Mouse (Mus musculus): Measurements from ENCODE around the gene Get4. TPM values are rescaled to one million over a fixed set of nuclear protein-coding genes. Genes with fewer than 3 reads are reported as not detected.

Gene Get4
- polyA plus RNA-seq, 1 experiment from 2014 or later = 208 TPM

DNA sequence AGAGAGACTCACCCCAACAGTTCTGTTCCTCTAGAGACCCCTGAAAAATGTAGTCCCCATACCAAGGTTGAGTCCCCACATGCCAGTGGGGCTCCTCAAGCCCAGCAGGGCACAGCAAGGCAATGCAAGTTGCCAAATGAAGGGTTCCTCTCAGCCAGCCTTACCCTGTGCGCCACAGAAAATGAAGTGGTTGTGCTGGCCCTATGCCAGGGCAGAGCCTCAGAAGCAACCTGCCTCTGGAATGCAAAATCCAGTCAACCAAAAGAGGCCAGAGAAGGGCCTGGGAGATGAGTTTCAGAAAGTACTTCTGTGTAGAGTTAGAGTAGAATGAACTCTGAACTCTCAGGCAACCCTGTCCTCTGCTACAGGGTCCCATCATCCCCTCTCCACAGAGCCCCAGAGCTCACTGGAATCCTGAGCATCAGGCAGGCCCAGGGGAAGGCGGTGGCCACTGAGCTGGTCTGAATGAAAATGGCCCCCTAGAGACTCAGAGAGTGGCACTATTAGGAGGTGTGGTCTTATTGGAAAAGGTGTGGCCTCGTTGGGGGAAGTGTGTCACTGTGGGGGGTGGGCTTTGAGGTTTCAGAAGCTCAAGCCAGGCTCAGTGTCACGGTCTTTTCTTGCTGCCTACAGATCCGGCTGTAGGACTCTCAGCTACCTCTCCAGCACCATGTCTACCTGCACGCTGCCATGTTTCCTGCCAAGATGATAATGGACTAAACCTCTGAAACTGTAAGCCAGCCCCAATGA lies 39.9 kb downstream of the Get4 start:
- peaks cover 7% of the 10 kb centered on the region for H3K4me1 ChIP-seq (replicated peaks; ENCODE audit: control insufficient read depth, insufficient read depth, low read length)
- H3K27ac ChIP-seq (ENCODE audit: low read depth, low read length) = no peak overlapping the region
- H3K9ac ChIP-seq (ENCODE audit: low read depth, low read length) = no peak overlapping the region
- no peak overlapping the region for H3K4me3 ChIP-seq (ENCODE audit: low read depth, low read length)
- no peaks in the 10 kb centered on the region for H3K36me3 ChIP-seq (ENCODE audit: control insufficient read depth, insufficient read depth, low read length)
- DNase-seq (ENCODE audit: low spot score) (no peak), ATAC-seq (replicated peaks; ENCODE audit: low FRiP score) (no peak)
- H3K4me2 ChIP-seq = no peak overlapping the region
- H3K9me3 ChIP-seq (ENCODE audit: control insufficient read depth, low read length) = no peaks in the 10 kb centered on the region
- no peaks in the 10 kb centered on the region for H3K27me3 ChIP-seq (replicated peaks; ENCODE audit: control insufficient read depth, insufficient read depth, low read length)
- WGBS = 78% methylated on average over 6 of the region's 6 CpGs

DNA sequence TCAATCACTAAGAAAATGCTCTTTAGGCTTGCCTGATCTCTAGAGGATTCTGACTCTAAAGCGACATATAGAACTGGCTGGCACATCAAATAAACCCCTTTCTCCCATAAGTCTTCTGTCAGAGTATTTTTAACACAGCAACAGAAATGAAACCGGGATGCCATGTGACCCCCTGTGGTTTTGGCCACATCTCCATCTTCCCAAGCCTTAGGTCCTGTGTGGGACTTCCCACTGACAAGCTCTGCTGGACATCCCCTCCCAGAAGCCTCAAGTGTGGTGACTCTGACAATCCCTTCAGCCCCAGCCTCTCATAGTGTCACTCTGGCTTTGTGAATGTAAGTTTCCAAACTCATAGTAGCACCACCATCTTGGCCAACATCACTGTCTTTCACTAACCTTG lies 42.0 kb downstream of the Get4 start:
- Histone ChIP-seq H3K4me1 (replicated peaks; ENCODE audit: control insufficient read depth, insufficient read depth, low read length) (peaks cover 2% of the 10 kb centered on the region), H3K36me3 (ENCODE audit: control insufficient read depth, insufficient read depth, low read length) (no peaks in the 10 kb centered on the region), H3K27ac (ENCODE audit: low read depth, low read length) (no peak overlapping the region), H3K4me3 (ENCODE audit: low read depth, low read length) (no peak overlapping the region), H3K27me3 (replicated peaks; ENCODE audit: control insufficient read depth, insufficient read depth, low read length) (no peaks in the 10 kb centered on the region), H3K9ac (ENCODE audit: low read depth, low read length) (no peak overlapping the region), H3K4me2 (no peak overlapping the region), H3K9me3 (ENCODE audit: control insufficient read depth, low read length) (no peaks in the 10 kb centered on the region)
- no peak for ATAC-seq (replicated peaks; ENCODE audit: low FRiP score)
- no peak for DNase-seq (ENCODE audit: low spot score)
- 69% methylated on average over 2 of the region's 2 CpGs for WGBS

DNA sequence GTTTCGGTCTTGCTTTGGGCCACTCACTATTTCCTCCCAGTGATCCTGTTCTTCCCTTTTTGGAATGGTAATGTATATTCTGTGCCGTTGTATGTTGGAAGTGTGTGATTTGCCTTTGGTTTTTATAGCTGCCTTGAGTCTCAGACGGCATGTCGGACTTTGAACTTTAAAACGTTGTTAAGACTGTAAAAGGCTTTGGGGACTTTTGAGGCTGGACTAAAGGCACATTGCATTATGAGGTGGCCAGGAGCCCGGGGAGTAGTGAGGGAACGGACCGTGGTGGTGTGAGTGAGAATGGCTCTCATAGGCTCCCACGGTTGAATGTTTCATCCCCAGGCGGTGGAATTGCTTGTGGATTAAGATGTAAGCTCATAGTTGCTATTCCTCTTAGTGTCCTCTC lies 45.0 kb downstream of the Get4 start:
- Histone ChIP-seq H3K9me3 (ENCODE audit: control insufficient read depth, low read length) (no peaks in the 10 kb centered on the region), H3K27me3 (replicated peaks; ENCODE audit: control insufficient read depth, insufficient read depth, low read length) (no peaks in the 10 kb centered on the region), H3K36me3 (ENCODE audit: control insufficient read depth, insufficient read depth, low read length) (no peaks in the 10 kb centered on the region), H3K27ac (ENCODE audit: low read depth, low read length) (no peak overlapping the region), H3K4me1 (replicated peaks; ENCODE audit: control insufficient read depth, insufficient read depth, low read length) (peaks cover 13% of the 10 kb centered on the region), H3K4me2 (no peak overlapping the region), H3K9ac (ENCODE audit: low read depth, low read length) (no peak overlapping the region), H3K4me3 (ENCODE audit: low read depth, low read length) (no peak overlapping the region)
- DNase-seq (ENCODE audit: low spot score) (no peak), ATAC-seq (replicated peaks; ENCODE audit: low FRiP score) (no peak)
- WGBS = 92% methylated on average over 10 of the region's 10 CpGs

DNA sequence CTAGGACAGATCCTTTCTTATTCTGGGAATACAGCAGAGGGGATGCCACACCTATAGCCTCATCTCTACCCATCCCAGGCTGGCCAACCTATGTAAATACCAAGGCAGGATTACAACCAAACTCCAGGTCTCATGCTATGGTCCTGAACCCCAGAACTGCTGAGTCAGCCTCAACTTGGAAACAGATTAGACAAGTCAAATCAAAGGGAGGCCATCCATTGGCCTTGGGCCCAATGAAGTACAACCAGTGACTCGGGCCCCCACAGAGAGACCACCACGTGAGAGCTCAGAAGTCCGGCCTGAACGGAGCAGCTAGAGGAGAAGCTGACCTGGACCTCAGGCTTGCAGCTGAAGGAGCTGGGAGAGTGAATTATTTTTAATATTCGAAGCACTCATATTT lies 45.6 kb downstream of the Get4 start:
- Histone ChIP-seq H3K27me3 (replicated peaks; ENCODE audit: control insufficient read depth, insufficient read depth, low read length) (no peaks in the 10 kb centered on the region), H3K9ac (ENCODE audit: low read depth, low read length) (no peak overlapping the region), H3K4me2 (no peak overlapping the region), H3K9me3 (ENCODE audit: control insufficient read depth, low read length) (no peaks in the 10 kb centered on the region), H3K4me1 (replicated peaks; ENCODE audit: control insufficient read depth, insufficient read depth, low read length) (peaks cover 13% of the 10 kb centered on the region), H3K4me3 (ENCODE audit: low read depth, low read length) (no peak overlapping the region), H3K36me3 (ENCODE audit: control insufficient read depth, insufficient read depth, low read length) (no peaks in the 10 kb centered on the region), H3K27ac (ENCODE audit: low read depth, low read length) (no peak overlapping the region)
- no peak for DNase-seq (ENCODE audit: low spot score)
- 85% methylated on average over 5 of the region's 5 CpGs for WGBS
- ATAC-seq (replicated peaks; ENCODE audit: low FRiP score) = no peak

DNA sequence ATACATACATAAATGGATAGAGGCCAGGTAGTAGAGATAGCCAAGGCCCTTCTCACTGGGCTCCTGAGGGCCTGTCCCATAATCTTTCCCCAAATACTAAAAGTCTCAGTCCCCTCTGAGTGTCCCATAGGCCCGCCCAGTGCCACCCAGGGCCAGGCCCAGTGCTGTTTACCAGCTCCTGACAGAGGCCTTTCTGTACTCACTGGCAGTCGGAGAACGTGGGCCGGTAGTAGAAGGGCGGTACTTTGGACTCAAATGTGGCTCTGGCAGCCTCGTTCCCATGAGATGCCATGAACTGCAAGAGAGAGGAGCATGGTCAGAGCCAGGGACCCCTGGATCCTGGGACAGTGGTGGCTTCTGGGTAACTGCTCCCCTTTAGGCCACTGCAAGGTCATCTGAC lies 50.0 kb downstream of the Get4 start:
- Histone ChIP-seq H3K9ac (ENCODE audit: low read depth, low read length) (no peak overlapping the region), H3K27ac (ENCODE audit: low read depth, low read length) (no peak overlapping the region), H3K27me3 (replicated peaks; ENCODE audit: control insufficient read depth, insufficient read depth, low read length) (no peaks in the 10 kb centered on the region), H3K9me3 (ENCODE audit: control insufficient read depth, low read length) (no peaks in the 10 kb centered on the region), H3K36me3 (ENCODE audit: control insufficient read depth, insufficient read depth, low read length) (no peaks in the 10 kb centered on the region), H3K4me1 (replicated peaks; ENCODE audit: control insufficient read depth, insufficient read depth, low read length) (peaks cover 13% of the 10 kb centered on the region), H3K4me2 (no peak overlapping the region), H3K4me3 (ENCODE audit: low read depth, low read length) (no peak overlapping the region)
- DNase-seq (ENCODE audit: low spot score) (no peak), ATAC-seq (replicated peaks; ENCODE audit: low FRiP score) (no peak)
- 78% methylated on average over 6 of the region's 6 CpGs for WGBS

DNA sequence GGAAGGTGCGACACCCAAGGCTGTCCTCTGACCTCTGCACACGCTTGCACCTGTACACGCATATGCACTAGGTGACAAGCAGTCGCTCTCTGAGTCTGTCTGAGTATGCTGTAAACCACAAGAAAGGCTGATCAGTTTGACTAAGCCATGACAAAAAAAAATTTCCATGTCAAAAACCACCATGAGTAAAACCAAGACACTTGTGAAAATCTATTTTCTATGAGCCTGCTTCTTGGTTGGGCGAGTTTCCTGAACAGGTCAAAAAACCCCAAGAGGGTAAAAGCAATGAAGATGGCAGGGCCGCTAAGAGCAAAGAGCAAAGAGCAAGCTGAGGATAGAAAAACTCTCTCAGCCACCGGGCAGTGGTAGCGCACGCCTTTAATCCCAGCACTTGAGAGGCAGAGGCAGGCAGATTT lies 51.5 kb downstream of the Get4 start:
- no peak overlapping the region for H3K4me2 ChIP-seq
- no peak for ATAC-seq (replicated peaks; ENCODE audit: low FRiP score)
- no peaks in the 10 kb centered on the region for H3K36me3 ChIP-seq (ENCODE audit: control insufficient read depth, insufficient read depth, low read length)
- no peaks in the 10 kb centered on the region for H3K9me3 ChIP-seq (ENCODE audit: control insufficient read depth, low read length)
- no peak overlapping the region for H3K27ac ChIP-seq (ENCODE audit: low read depth, low read length)
- no peak overlapping the region for H3K4me3 ChIP-seq (ENCODE audit: low read depth, low read length)
- DNase-seq (ENCODE audit: low spot score) = no peak
- no peaks in the 10 kb centered on the region for H3K27me3 ChIP-seq (replicated peaks; ENCODE audit: control insufficient read depth, insufficient read depth, low read length)
- H3K9ac ChIP-seq (ENCODE audit: low read depth, low read length) = no peak overlapping the region
- H3K4me1 ChIP-seq (replicated peaks; ENCODE audit: control insufficient read depth, insufficient read depth, low read length) = peaks cover 13% of the 10 kb centered on the region
- WGBS = 85% methylated on average over 9 of the region's 9 CpGs

DNA sequence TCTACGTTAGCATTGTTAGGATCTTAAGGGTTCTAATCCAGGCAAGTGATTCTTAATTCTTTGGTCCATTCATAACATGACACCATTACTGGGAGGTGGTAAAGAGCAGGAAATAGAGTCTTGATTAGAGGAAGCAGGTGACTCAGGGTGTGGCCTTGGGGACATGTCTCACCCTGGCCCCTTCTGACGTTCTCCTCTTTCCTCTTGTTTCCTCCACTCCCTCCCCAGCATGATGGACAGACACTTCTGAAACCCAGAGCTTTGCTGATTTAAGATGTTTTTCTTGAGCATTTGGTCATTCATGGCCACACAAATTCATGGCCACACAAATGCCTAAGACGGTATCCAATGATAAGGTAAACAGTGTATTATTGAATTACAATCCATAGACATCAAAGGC lies 57.8 kb downstream of the Get4 start:
- Histone ChIP-seq H3K36me3 (ENCODE audit: control insufficient read depth, insufficient read depth, low read length) (no peaks in the 10 kb centered on the region), H3K27me3 (replicated peaks; ENCODE audit: control insufficient read depth, insufficient read depth, low read length) (no peaks in the 10 kb centered on the region)
- 68% methylated on average over 3 of the region's 3 CpGs for WGBS

DNA sequence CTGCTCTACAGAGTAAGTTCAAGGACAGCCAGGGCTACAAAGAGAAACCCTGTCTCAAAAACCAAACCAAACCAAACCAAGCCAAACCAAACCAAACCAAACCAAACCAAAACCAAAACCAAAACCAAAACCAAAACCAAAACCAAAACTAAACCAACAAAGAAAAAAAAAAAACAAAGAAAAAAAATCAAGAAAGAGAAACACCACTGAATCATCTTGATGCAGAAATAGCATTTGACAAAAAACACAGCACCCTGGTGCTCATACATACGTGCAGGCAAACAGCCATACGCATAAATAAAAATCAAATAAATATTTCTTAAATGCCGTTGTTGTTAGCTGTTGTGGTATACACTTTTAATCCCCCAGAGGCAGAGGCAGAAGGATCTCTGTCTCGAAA lies 58.4 kb downstream of the Get4 start:
- Histone ChIP-seq H3K4me2 (no peak overlapping the region), H3K4me3 (ENCODE audit: low read depth, low read length) (no peak overlapping the region), H3K27ac (ENCODE audit: low read depth, low read length) (no peak overlapping the region), H3K4me1 (replicated peaks; ENCODE audit: control insufficient read depth, insufficient read depth, low read length) (no peaks in the 10 kb centered on the region; the same call in none of the 2 replicates), H3K36me3 (ENCODE audit: control insufficient read depth, insufficient read depth, low read length) (no peaks in the 10 kb centered on the region), H3K9ac (ENCODE audit: low read depth, low read length) (no peak overlapping the region), H3K9me3 (ENCODE audit: control insufficient read depth, low read length) (no peaks in the 10 kb centered on the region), H3K27me3 (replicated peaks; ENCODE audit: control insufficient read depth, insufficient read depth, low read length) (no peaks in the 10 kb centered on the region)
- 92% methylated on average over 4 of the region's 4 CpGs for WGBS
- ATAC-seq (replicated peaks; ENCODE audit: low FRiP score) = no peak
- DNase-seq (ENCODE audit: low spot score) = no peak

More for the DNA sequence above, 57.8 kb downstream of the Get4 start:
- Histone ChIP-seq H3K4me3 (ENCODE audit: low read depth, low read length) (no peak overlapping the region), H3K9ac (ENCODE audit: low read depth, low read length) (no peak overlapping the region), H3K9me3 (ENCODE audit: control insufficient read depth, low read length) (no peaks in the 10 kb centered on the region), H3K27ac (ENCODE audit: low read depth, low read length) (no peak overlapping the region), H3K4me2 (no peak overlapping the region), H3K4me1 (replicated peaks; ENCODE audit: control insufficient read depth, insufficient read depth, low read length) (no peaks in the 10 kb centered on the region; the same call in none of the 2 replicates)
- DNase-seq (ENCODE audit: low spot score) (no peak), ATAC-seq (replicated peaks; ENCODE audit: low FRiP score) (no peak)

DNA sequence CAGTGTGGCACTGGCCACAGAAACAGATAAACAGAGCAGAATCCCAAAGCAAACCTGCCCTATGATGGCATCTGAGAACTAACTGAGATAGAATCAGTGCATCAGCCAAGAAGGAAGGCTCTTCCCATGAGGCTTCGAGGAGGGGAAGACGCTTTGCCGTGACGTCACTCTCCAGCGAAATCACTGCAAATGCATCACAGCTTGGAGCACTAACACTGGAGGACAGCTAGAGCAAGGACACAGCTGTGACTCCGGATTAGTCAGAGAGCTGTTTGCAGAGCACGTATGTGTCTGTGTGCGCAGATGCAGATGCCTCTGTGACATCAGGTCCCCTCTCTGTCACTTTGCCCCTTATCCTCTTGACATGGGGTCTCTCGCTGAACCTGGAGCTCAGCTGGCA lies 59.7 kb downstream of the Get4 start:
- no peaks in the 10 kb centered on the region for H3K9me3 ChIP-seq (ENCODE audit: control insufficient read depth, low read length)
- H3K27me3 ChIP-seq (replicated peaks; ENCODE audit: control insufficient read depth, insufficient read depth, low read length) = no peaks in the 10 kb centered on the region
- H3K36me3 ChIP-seq (ENCODE audit: control insufficient read depth, insufficient read depth, low read length) = no peaks in the 10 kb centered on the region
- H3K4me1 ChIP-seq (replicated peaks; ENCODE audit: control insufficient read depth, insufficient read depth, low read length) = no peaks in the 10 kb centered on the region; the same call in none of the 2 replicates
- 88% methylated on average over 9 of the region's 9 CpGs for WGBS
- H3K9ac ChIP-seq (ENCODE audit: low read depth, low read length) = no peak overlapping the region
- no peak overlapping the region for H3K27ac ChIP-seq (ENCODE audit: low read depth, low read length)
- ATAC-seq (replicated peaks; ENCODE audit: low FRiP score) (no peak), DNase-seq (ENCODE audit: low spot score) (no peak)
- H3K4me2 ChIP-seq = no peak overlapping the region
- H3K4me3 ChIP-seq (ENCODE audit: low read depth, low read length) = no peak overlapping the region
